Mouse (Mus musculus) testis, postnatal 10 days (tissue): ENCODE measurements around the gene Prr12.

ENCODE experiments used
- DNase-seq: peaks from one replicate; pipeline ENCODE4 v3.0.0; 2021; ENCODE audit warnings: low spot score

The Prr12 gene

GRCm38 (mm10) chr7:45077322-45077721 is 24.6 kb upstream of the Prr12 start:
- no peak for DNase-seq

GRCm38 (mm10) chr7:45076501-45076900 is 23.8 kb upstream of the Prr12 start:
- DNase-seq = no peak

DNA sequence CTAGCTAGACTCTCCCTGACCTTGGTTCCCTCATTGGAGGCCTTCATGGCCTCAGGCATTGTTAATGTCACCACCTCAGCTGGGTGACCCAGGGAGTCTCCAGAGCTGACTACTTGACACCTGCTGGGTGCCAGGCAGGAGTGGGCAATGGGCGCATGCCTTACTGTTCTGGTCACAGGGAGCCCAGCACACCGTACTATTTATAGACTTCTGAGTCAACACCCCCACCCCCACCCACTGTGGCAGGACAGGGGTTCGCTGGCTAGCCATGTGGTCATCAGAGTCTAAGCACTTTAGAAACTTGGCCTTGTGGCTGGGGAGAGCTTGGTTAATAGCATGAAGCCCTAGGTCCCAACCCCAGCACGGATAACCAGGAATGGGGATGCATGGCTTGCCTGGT is 22.7 kb upstream of the Prr12 start:
- DNase-seq = no peak

DNA sequence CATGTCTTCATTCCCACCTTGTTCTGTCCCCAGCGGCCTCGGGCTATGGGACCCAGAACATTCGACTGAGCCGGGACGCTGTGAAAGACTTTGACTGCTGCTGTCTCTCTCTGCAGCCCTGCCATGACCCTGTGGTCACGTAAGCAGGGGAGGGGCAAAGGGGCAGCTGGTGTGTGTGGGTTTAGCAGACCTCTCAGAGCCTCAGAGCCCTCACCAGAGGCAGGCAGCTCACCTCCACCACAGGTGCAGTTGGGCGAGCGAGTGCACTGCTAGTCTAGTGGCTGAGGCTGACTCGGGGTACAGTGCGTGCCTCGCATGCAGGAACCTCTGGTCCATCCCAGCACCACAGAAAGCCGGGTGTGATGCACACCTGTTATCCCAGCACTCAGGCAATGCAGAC is 21.3 kb upstream of the Prr12 start:
- no peak for DNase-seq

DNA sequence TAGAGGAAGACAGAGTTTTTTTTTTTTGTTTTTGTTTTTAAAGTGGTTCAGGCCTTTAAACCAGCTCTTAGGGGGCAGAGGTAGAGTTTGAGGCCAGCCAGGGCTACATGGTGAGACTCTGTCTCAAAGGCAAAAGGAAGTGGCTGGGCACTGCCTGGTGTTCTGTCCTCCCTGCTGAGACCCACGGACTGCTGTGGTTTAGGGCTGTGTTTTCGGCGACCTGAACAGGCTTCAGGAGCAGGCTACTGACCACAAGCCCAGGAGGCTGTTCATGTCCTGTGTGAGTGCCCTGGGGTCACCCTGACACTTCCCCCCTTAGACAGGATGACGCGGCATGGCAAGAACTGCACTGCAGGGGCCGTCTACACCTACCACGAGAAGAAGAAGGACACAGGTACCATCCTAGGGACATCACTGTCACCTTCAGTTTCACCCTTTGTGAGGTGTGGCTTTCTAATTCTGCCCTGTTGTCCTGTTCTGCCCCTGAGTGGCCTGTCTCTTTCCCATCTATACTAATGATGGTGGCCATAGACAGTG is 20.6 kb upstream of the Prr12 start:
- DNase-seq = no peak

DNA sequence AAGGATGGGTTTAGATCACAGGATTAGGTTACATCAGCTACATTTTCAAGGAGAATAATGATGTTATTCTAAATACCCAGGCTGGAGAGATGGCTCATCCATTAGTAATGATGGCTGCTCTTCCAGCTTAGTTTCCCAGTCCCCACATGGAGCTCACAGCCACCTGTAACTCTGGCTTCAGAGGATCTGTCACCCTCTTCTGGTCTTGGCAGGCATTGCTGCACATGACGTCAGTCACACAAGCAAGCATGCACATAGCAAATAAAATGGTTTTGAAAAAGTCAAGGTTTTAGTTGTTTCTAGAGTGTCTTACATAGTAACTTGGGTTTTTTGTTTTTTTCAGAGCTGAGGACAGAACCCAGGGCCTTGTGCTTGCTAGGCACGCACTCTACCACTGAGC is 19.5 kb upstream of the Prr12 start:
- DNase-seq = no peak

DNA sequence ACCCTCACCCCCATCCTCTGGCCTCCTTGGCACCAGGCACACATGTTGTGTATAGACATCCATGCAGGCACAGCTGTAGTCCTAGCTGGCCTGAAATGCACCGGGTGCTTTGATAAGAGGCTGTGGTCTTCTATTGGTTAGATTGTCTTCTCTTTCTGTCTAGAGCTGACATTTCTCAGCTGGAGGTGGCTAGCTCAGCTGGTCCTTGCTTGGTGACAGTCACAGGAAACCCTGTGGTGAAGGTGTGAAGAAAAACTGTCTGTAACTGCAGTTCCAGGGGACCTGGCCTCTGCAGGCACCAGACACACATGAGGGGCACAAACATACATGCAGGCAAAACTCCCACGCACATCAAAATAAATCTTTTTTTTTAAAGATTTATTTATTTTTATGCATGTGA is 17.0 kb upstream of the Prr12 start:
- no peak for DNase-seq

DNA sequence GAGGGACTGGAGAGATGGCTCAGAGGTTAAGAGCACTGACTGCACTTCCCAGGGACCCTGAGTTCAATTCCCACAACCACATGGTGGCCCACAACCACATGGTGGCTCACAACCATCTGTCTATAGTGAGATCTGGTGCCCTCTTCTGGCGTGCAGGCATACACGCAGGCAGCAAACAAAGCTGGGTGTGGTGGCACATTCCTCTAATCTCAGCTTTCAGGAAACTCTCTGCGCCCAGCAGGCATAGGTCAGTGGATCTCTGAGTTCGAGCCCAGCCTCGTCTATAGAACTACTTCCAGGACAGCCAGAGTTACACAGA is 15.3 kb upstream of the Prr12 start:
- peak; percentile 72 for DNase-seq

DNA sequence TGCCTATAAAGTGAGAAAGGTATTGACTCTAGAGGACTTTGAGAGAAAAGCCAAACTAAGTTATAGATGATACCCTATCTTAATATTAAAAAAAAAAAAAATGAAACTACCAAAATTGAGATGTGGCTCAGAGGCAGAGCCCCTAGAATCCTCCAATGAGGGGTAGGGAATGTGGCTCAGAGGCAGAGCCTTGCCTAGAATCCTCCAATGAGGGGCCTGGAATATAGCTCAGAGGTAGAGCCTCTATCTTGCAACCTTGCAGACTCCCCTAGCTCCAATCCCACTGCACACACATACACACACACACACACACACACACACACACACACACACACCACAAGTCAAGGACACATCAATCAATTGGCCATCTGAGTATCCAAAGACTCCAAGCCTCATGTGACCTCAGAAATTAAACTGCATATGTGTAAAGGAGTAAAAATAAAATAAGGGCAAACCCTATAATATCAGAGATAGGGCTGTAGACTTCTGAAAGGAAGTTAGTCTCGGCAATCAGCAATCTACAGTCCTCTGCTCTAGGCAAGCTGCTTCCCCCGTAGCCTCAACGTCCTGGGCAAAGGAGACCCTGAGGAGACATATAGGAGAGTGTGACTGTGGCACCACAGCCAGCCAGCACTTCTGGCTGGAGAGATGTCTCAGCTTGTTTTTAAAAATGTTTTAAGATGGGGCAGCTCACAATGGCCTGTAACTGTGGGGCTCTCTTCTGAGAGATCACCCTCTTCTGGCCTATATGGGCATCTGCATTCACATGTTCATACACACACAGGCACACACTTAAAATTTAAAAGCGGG is 14.7 kb upstream of the Prr12 start:
- no peak for DNase-seq

GRCm38 (mm10) chr7:45062239-45062835 is 9.7 kb upstream of the Prr12 start, which contains the start of the genes Nosip and Prrg2:
Nosip (plus strand) TSS chr7:45062429.
Prrg2 (minus strand) TSS chr7:45062677.
- DNase-seq = peak; percentile 91

- peak; percentile 67 for DNase-seq
Observed at GRCm38 (mm10) chr7:45061532-45062075, 8.9 kb upstream of the Prr12 start.

DNA sequence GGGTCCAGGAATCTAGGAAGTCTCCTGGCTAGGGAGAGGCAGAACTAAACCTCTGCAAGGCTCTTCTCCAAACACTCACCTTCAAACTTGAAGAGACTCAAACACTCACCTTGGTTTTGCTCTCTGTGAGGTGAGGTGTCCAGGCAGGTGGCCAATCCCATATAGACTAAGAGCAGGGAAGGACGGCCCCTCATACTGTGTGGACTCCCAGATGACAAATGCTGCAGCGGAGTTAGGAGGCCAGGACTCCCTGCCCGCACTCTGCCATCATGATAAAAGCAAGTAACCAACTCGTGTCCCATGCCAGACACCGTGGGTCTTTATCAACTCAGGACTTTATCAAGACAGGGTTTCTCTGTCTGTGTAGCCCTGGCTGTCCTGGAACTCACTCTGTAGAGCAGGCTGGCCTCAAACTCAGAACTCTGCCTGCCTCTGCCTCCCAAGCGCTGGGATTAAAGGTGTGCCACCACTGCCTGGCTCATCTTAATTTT is 8.0 kb upstream of the Prr12 start:
- DNase-seq = no peak

GRCm38 (mm10) chr7:45058607-45059571 is 6.2 kb upstream of the Prr12 start:
- DNase-seq = no peak

DNA sequence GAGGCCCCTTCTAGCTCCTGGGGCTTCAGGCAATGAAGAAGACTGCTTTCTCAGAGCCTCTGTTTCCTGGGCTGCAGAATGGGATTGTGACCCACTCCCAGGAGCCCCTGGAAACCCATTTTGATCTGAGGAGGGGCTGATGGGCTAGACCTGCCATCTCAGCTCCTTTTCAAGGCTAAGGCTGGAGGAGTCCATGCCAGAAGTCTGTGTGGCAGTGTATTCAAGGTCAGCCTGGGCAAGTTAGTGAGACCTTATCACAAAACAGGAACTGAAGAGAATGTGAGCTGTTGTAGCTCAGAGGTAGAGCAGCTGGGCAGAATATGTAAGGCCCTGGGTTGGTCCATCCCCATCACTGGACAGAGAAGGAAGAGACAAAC is 4.3 kb upstream of the Prr12 start:
- DNase-seq = no peak

DNA sequence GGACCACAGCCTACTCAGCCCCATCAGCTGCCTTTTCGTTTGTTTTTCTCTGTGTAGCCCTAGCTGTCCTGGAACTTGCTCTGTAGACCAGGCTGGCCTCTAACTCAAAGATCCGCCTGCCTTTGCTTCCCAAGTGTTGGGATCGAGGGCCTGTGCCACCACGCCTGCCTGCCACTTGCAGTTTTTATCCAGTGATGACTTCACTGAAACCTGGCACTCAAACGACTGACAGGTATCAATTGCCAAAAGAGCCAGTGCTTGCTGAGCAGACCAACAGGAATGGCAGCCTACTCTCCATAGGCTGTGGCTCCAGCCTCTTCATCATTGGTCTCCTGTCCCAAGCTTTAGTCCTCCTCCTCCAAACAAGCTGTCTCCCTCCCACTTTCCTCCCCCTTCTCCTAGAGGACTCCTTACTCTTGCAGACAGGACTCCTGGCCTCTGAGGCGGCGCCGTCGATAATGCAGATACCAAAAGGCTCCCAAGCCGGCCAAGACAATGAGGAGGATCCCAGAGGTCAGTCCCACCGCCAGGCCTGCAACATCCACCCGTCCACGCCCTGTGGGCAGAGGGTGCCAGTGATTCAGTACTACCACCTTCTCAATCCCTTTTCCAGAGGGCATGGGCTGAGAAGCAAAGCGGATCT is 3.8 kb upstream of the Prr12 start:
- peak; percentile 66 for DNase-seq

DNA sequence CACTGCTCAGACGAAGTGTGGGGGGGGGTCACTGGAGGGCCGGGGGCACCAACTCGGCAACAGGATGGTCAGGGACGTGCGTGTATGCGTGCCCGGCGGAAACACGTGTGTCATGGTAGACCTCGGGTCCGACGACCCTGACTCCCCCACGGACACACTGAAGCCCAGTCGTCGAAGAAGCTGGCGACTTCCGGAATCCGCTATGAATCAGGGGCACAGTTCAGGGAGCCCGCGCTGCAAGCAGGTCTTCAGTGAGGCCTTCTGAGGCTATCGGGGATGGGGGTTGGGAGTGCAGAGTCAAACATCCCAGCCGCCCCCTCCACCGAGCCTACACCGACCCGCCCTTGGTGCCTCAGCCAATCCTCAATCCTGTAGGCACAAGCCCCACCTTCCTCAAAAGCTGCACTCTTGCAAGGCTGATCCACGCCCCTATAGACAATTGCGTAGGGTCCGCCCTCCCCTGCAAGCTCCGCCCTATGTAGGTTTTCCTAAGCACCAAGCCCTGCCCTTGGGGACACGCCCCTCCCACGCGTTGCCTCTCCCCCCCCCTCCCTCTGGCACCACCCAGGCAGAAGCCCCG is 1.3 kb upstream of the Prr12 start:
- peak; percentile 93 for DNase-seq

GRCm38 (mm10) chr7:45053117-45053930 is 643 bp upstream of the Prr12 start:
- DNase-seq = peak; percentile 82

GRCm38 (mm10) chr7:45052181-45052861 is 360 bp downstream of the Prr12 start:
- DNase-seq = peak; percentile 76

- no peak for DNase-seq
Observed at GRCm38 (mm10) chr7:45051601-45051974, 1.1 kb downstream of the Prr12 start.
